Mouse (Mus musculus): Measurements from ENCODE around the gene Espl1. TPM values are rescaled to one million over a fixed set of nuclear protein-coding genes. Genes with fewer than 3 reads are reported as not detected.

Espl1 gene
- total RNA-seq (2021) = 1 to 10 TPM; 1.1 to 1.5 TPM
- long read RNA-seq, experiment 1 = 0 reads
- long read RNA-seq, experiment 2, partial matches to known transcripts = 1 of 1 reads
- long read RNA-seq, experiment 2, other reads (novel, unspliced or antisense) = 0 of 1 reads

GRCm38 (mm10) chr15:102295633-102296367 lies at the start of gene Espl1:
Gene Espl1 (plus strand): TSS chr15:102296266.
- peak; percentile 91 to 92 for DNase-seq (ENCODE audit: extremely low spot score in 1 of 2, low spot score in 2 of 2)
- Histone ChIP-seq H3K27ac (peak within 1 kb of the TSS; percentile 69), H3K4me3 (peak within 1 kb of the TSS; percentile 48)
- TF ChIP-seq CTCF (IDR thresholded peaks at IDR 0.05) = no peak
- intact Hi-C loops (cut with DNase I) = no loop called here

GRCm38 (mm10) chr15:102246866-102247251 lies 49.2 kb upstream of the Espl1 start:
- Histone ChIP-seq H3K4me3 (peak overlapping the region; percentile 65), H3K27ac (peak overlapping the region; percentile 97)
- no peak for TF ChIP-seq CTCF (IDR thresholded peaks at IDR 0.05)
- peak; percentile 84 to 89 for DNase-seq (ENCODE audit: extremely low spot score in 1 of 2, low spot score in 2 of 2)
- intact Hi-C loops (cut with DNase I) = loop anchor here (2.0 kb wide), 1 partner anchor 32 kb away; the partner anchor contains the start of gene Mfsd5

- H3K27ac ChIP-seq = peak overlapping the region; percentile 97
- DNase-seq (ENCODE audit: extremely low spot score in 1 of 2, low spot score in 2 of 2) = peak; percentile 38 to 50
- intact Hi-C loops (cut with DNase I) = loop anchor here (2.0 kb wide), 1 partner anchor 31 kb away; the partner anchor contains the start of gene Mfsd5
- peak overlapping the region; percentile 65 for H3K4me3 ChIP-seq
- TF ChIP-seq CTCF (IDR thresholded peaks at IDR 0.05) = no peak
Observed at GRCm38 (mm10) chr15:102247252-102248130, 48.6 kb upstream of the Espl1 start.

- Histone ChIP-seq H3K4me3 (peak overlapping the region; percentile 65), H3K27ac (peak overlapping the region; percentile 69)
- no peak for DNase-seq (ENCODE audit: extremely low spot score in 1 of 2, low spot score in 2 of 2)
- intact Hi-C loops (cut with DNase I) = no loop called here
- no peak for TF ChIP-seq CTCF (IDR thresholded peaks at IDR 0.05)
Observed at GRCm38 (mm10) chr15:102248131-102248811, 47.8 kb upstream of the Espl1 start.

- TF ChIP-seq CTCF (IDR thresholded peaks at IDR 0.05) = no peak
- no peak overlapping the region for H3K4me3 ChIP-seq
- intact Hi-C loops (cut with DNase I) = no loop called here
- H3K27ac ChIP-seq = no peak overlapping the region; the same call in 1 of the 2 replicates
- DNase-seq (ENCODE audit: extremely low spot score in 1 of 2, low spot score in 2 of 2) = no peak
Observed at GRCm38 (mm10) chr15:102248812-102249191, 47.3 kb upstream of the Espl1 start.

GRCm38 (mm10) chr15:102249251-102249691 lies 46.8 kb upstream of the Espl1 start:
- no peak for TF ChIP-seq CTCF (IDR thresholded peaks at IDR 0.05)
- intact Hi-C loops (cut with DNase I) = no loop called here
- Histone ChIP-seq H3K27ac (peak overlapping the region; percentile 21; the same call in 1 of the 2 replicates), H3K4me3 (no peak overlapping the region)
- DNase-seq (ENCODE audit: extremely low spot score in 1 of 2, low spot score in 2 of 2) = no peak

GRCm38 (mm10) chr15:102249967-102250366 lies 46.1 kb upstream of the Espl1 start:
- intact Hi-C loops (cut with DNase I) = no loop called here
- no peak for TF ChIP-seq CTCF (IDR thresholded peaks at IDR 0.05)
- Histone ChIP-seq H3K4me3 (no peak overlapping the region), H3K27ac (peak overlapping the region; percentile 21; the same call in 1 of the 2 replicates)
- DNase-seq (ENCODE audit: extremely low spot score in 1 of 2, low spot score in 2 of 2) = no peak

GRCm38 (mm10) chr15:102250521-102250920 lies 45.5 kb upstream of the Espl1 start:
- no peak for DNase-seq (ENCODE audit: extremely low spot score in 1 of 2, low spot score in 2 of 2)
- intact Hi-C loops (cut with DNase I) = no loop called here
- no peak overlapping the region for H3K27ac ChIP-seq
- TF ChIP-seq CTCF (IDR thresholded peaks at IDR 0.05) = no peak
- no peak overlapping the region for H3K4me3 ChIP-seq

GRCm38 (mm10) chr15:102255547-102256255 lies 40.4 kb upstream of the Espl1 start:
- Histone ChIP-seq H3K4me3 (no peak overlapping the region), H3K27ac (no peak overlapping the region)
- TF ChIP-seq CTCF (IDR thresholded peaks at IDR 0.05) = no peak
- DNase-seq (ENCODE audit: extremely low spot score in 1 of 2, low spot score in 2 of 2) = no peak
- intact Hi-C loops (cut with DNase I) = no loop called here

- intact Hi-C loops (cut with DNase I) = loop anchor here (1.0 kb wide), 1 partner anchor 23 kb away; the partner anchor contains the start of gene Mfsd5
- peak overlapping the region; percentile 89 for H3K27ac ChIP-seq
Observed at GRCm38 (mm10) chr15:102256431-102257201, 39.5 kb upstream of the Espl1 start.

More at GRCm38 (mm10) chr15:102256431-102257201, 39.5 kb upstream of the Espl1 start:
- no peak for DNase-seq (ENCODE audit: extremely low spot score in 1 of 2, low spot score in 2 of 2)
- H3K4me3 ChIP-seq = peak overlapping the region; percentile 75
- no peak for TF ChIP-seq CTCF (IDR thresholded peaks at IDR 0.05)

All from left cerebral cortex, adult 2 months (tissue).